Mouse (Mus musculus): ENCODE measurements around the gene Smyd2.

- TF ChIP-seq POLR2A (IDR thresholded peaks at IDR 0.05; ENCODE audit: low read depth, low read length) (no peak), CTCF (conservative IDR thresholded peaks at IDR 0.05; ENCODE audit: insufficient read depth, insufficient read length, low read depth, low read length) (no peak)
These were observed 8.9 kb downstream of the Smyd2 start for GRCm38 (mm10) chr1:189913093-189913760.
